In genomic region chr7:127474378-127475070, GRCm38 (mm10) we compare ENCODE assay signal across 21 mouse cellular contexts. TPM values are rescaled to one million over a fixed set of nuclear protein-coding genes. Genes with fewer than 3 reads are reported as not detected.
DNase-seq lines count a peak whose midpoint lies in the region; ATAC-seq lines count a peak whose summit lies in the region.
"Had no signal": no experiment of that assay in that cellular context is flagged by ENCODE, and none has a peak within 500 bp of the region (broad histone marks: within the 10 kb centered on the region; RNA-seq: fewer than 3 reads in every experiment).

No protein-coding gene starts in this region.

- no peaks in the 10 kb centered on the region for H3K9me3 ChIP-seq in embryonic facial prominence, embryonic 14.5 days (ENCODE audit: control insufficient read depth, low read length)
- no peaks in the 10 kb centered on the region for H3K9me3 ChIP-seq in embryonic facial prominence, embryonic 10.5 days
- H3K9me3 ChIP-seq: forebrain, embryonic 10.5 days; heart, embryonic 15.5 days; intestine, embryonic 15.5 days; limb, embryonic 15.5 days; neural tube, embryonic 12.5 days; stomach, embryonic 15.5 days had no signal

- no peak overlapping the region for H3K4me2 ChIP-seq in embryonic facial prominence, embryonic 14.5 days (ENCODE audit: low read depth, low read length)
- H3K4me2 ChIP-seq: heart, embryonic 15.5 days; intestine, embryonic 15.5 days; limb, embryonic 15.5 days; neural tube, embryonic 12.5 days; stomach, embryonic 15.5 days had no signal

- no peak overlapping the region for H3K4me3 ChIP-seq in embryonic facial prominence, embryonic 14.5 days (ENCODE audit: low read depth, low read length)
- no peak overlapping the region for H3K4me3 ChIP-seq in embryonic facial prominence, embryonic 10.5 days
- H3K4me3 ChIP-seq: heart, embryonic 15.5 days; intestine, embryonic 15.5 days; limb, embryonic 15.5 days; neural tube, embryonic 12.5 days; stomach, embryonic 15.5 days had no signal

- 79% methylated on average over 6 of the region's 6 CpGs for WGBS in embryonic facial prominence, embryonic 14.5 days
- 91% methylated on average over 6 of the region's 6 CpGs for WGBS in embryonic facial prominence, embryonic 10.5 days

- no peak overlapping the region for H3K27ac ChIP-seq in embryonic facial prominence, embryonic 14.5 days (replicated peaks; ENCODE audit: low read depth, low read length)
- no peak overlapping the region for H3K27ac ChIP-seq in embryonic facial prominence, embryonic 10.5 days (replicated peaks)
- H3K27ac ChIP-seq: forebrain, embryonic 10.5 days; heart, embryonic 15.5 days; intestine, embryonic 15.5 days; limb, embryonic 15.5 days; neural tube, embryonic 12.5 days; stomach, embryonic 15.5 days had no signal

- H3K36me3 ChIP-seq in embryonic facial prominence, embryonic 14.5 days (ENCODE audit: control insufficient read depth, insufficient read depth, low read length): peaks cover 40% of the 10 kb centered on the region
- peaks cover 44% of the 10 kb centered on the region for H3K36me3 ChIP-seq in embryonic facial prominence, embryonic 10.5 days (replicated peaks)

- H3K9ac ChIP-seq in embryonic facial prominence, embryonic 14.5 days (ENCODE audit: low read depth, low read length): no peak overlapping the region
- H3K9ac ChIP-seq: heart, embryonic 15.5 days; intestine, embryonic 15.5 days; limb, embryonic 15.5 days; neural tube, embryonic 12.5 days; stomach, embryonic 15.5 days had no signal

- DNase-seq in embryonic facial prominence, embryonic 14.5 days (ENCODE audit: low spot score): peak; percentile 26
- DNase-seq in embryonic facial prominence, embryonic 10.5 days (ENCODE audit: low spot score): no peak
- DNase-seq in kidney, adult 9 months: peak; percentile 26
- DNase-seq in kidney, adult 18-20 months: no peak
- DNase-seq in retina, adult 2 months (ENCODE audit: low read depth, low spot score): peak; percentile 57
- no peak for DNase-seq in retina, embryonic 14.5 days (ENCODE audit: low spot score)
- peak; percentile 52 for DNase-seq in retina, postnatal 7 days (ENCODE audit: low read depth, low spot score)
- DNase-seq in Muller cell, postnatal 12 days (ENCODE audit: inconsistent ontology term): no peak
- DNase-seq: adrenal gland, adult 8-10 months; cerebellum, adult 18-20 months; heart, postnatal 4 days; lung, postnatal 4 days had no signal

- ATAC-seq in embryonic facial prominence, embryonic 14.5 days (ENCODE audit: low read depth): no peak
- ATAC-seq: CD4-positive, CD25-positive, alpha-beta regulatory T cell, adult 4 months; hindbrain, embryonic 16.5 days; intestine, embryonic 15.5 days; Patski had no signal

- H3K4me1 ChIP-seq in embryonic facial prominence, embryonic 14.5 days (ENCODE audit: control insufficient read depth, insufficient read depth, low read length): peaks cover 6% of the 10 kb centered on the region
- peaks cover 37% of the 10 kb centered on the region for H3K4me1 ChIP-seq in embryonic facial prominence, embryonic 10.5 days

- H3K27me3 ChIP-seq in embryonic facial prominence, embryonic 14.5 days (replicated peaks; ENCODE audit: control insufficient read depth, insufficient read depth, low read length): no peaks in the 10 kb centered on the region
- H3K27me3 ChIP-seq in embryonic facial prominence, embryonic 10.5 days (replicated peaks; ENCODE audit: low read depth, poor library complexity, severe bottlenecking): no peaks in the 10 kb centered on the region
- H3K27me3 ChIP-seq: heart, embryonic 15.5 days; intestine, embryonic 15.5 days; limb, embryonic 15.5 days; neural tube, embryonic 12.5 days; Patski; stomach, embryonic 15.5 days had no signal

RNA-seq across cellular contexts. Expression of gene Fbrs, which starts 4.5 kb away (rescaled TPM):
- polyA plus RNA-seq in embryonic facial prominence, embryonic 14.5 days (2014; fragmentation: Nextera tagmentation; extraction: Ambion mirVana): 14.3 and 15.0 TPM in 2 replicates
- polyA plus RNA-seq in embryonic facial prominence, embryonic 10.5 days (2016; fragmentation: Nextera tagmentation; extraction: Ambion mirVana): 8.6 and 9.0 TPM in 2 replicates

RNA-seq across cellular contexts. Expression of gene Prr14, which starts 15.1 kb away (rescaled TPM):
- polyA plus RNA-seq in embryonic facial prominence, embryonic 14.5 days (2014; fragmentation: Nextera tagmentation; extraction: Ambion mirVana): 40.4 and 41.9 TPM in 2 replicates
- 46.3 and 47.9 TPM in 2 replicates for polyA plus RNA-seq in embryonic facial prominence, embryonic 10.5 days (2016; fragmentation: Nextera tagmentation; extraction: Ambion mirVana)

RNA-seq across cellular contexts. Expression of gene Zfp689, which starts 25.6 kb away (rescaled TPM):
- polyA plus RNA-seq in embryonic facial prominence, embryonic 14.5 days (2014; fragmentation: Nextera tagmentation; extraction: Ambion mirVana): 7.1 and 7.6 TPM in 2 replicates
- polyA plus RNA-seq in embryonic facial prominence, embryonic 10.5 days (2016; fragmentation: Nextera tagmentation; extraction: Ambion mirVana): 13.4 and 17.7 TPM in 2 replicates

RNA-seq across cellular contexts. Expression of gene Srcap, which starts 37.3 kb away (rescaled TPM):
- polyA plus RNA-seq in embryonic facial prominence, embryonic 14.5 days (2014; fragmentation: Nextera tagmentation; extraction: Ambion mirVana): 41.5 and 42.0 TPM in 2 replicates
- polyA plus RNA-seq in embryonic facial prominence, embryonic 10.5 days (2016; fragmentation: Nextera tagmentation; extraction: Ambion mirVana): 55.8 and 62.8 TPM in 2 replicates

RNA-seq across cellular contexts. Expression of gene Gm42715, which starts 44.9 kb away (rescaled TPM):
- 12.2 and 13.2 TPM in 2 replicates for polyA plus RNA-seq in embryonic facial prominence, embryonic 14.5 days (2014; fragmentation: Nextera tagmentation; extraction: Ambion mirVana)
- 16.6 and 17.8 TPM in 2 replicates for polyA plus RNA-seq in embryonic facial prominence, embryonic 10.5 days (2016; fragmentation: Nextera tagmentation; extraction: Ambion mirVana)

Comparison
In these comparisons a context has a peak if more than half of its experiments do, and no peak if none do; other contexts are left out.
1. DNase-seq: peak in embryonic facial prominence, embryonic 14.5 days (single experiment), kidney, adult 9 months (single experiment), retina, adult 2 months (single experiment) and retina, postnatal 7 days (single experiment); none in embryonic facial prominence, embryonic 10.5 days (single experiment), kidney, adult 18-20 months (single experiment), retina, embryonic 14.5 days (single experiment) and Muller cell, postnatal 12 days (single experiment).